Mouse (Mus musculus): ENCODE measurements around the gene Gm49027.

Gm49027 gene

GRCm38 (mm10) chr5:123525281-123525680 is at the start of gene Gm49027:
TSS of gene Gm49027 (minus strand) at chr5:123525488.
- in situ Hi-C loops (cut with MboI, MseI), result no loop called here

DNA sequence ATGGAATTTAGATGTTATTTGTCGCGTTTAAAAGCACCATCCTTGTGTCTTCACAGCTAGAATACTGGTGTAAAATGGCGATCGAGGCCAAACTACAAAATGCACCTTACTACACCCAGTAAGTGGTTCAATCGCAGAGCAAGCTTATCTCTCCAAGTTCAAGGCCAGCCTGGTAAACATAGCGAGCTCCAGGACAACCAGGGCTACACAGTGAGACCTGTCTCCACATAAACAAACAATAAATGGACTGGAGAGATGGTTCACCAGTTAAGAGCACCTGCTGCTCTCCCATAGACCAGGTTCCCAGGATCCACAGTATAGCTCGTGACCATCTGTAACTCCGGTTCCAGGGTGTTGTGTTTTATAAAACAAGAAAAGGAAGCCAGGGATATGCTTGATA is 48.1 kb upstream of the Gm49027 start:
- in situ Hi-C loops (cut with MboI, MseI), result no loop called here

DNA sequence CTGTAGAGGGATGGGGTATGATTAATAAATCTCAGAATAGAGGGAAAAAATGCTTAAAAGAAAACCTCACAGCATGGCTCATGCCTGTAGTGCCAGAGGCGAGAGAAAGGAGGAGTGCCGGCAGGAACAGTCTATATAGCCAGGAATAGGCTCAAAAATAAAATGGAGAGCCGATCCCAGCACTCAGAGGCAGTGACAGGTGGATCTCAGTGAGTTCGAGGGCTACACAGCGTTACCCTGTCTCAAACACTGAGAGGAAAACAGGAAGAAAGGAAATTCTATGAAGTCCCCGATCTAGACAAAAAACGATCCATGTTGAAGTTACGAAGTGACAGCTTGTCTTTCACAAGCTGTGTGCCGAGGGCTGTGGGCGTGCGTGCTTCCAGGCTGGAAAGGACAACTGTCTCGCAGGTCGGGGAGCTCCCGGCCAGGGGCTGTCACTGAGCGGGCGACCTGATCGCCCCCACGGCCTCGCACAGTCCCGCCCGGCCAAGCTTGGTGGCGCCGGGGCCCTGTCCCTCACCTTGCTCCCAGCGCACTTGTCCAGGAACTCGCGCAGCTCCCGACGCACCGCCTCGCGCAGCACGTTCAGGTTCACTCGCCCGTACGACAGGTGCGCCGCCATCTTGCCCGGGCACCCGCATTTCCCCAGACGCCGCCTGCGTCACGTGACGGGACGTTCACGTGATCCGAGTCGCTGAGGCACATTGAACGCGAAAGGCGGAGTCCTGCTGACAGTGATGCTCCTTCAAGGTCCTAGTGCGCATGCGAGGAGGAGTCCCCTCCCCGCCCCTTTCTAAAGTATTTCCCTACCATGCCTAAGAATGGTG is 47.3 kb upstream of the Gm49027 start, which contains the start of gene Vps33a:
Gene Vps33a (minus strand): TSS at position 682 of the 830 bp plus-strand sequence.
- in situ Hi-C loops (cut with MboI, MseI), result no loop called here

DNA sequence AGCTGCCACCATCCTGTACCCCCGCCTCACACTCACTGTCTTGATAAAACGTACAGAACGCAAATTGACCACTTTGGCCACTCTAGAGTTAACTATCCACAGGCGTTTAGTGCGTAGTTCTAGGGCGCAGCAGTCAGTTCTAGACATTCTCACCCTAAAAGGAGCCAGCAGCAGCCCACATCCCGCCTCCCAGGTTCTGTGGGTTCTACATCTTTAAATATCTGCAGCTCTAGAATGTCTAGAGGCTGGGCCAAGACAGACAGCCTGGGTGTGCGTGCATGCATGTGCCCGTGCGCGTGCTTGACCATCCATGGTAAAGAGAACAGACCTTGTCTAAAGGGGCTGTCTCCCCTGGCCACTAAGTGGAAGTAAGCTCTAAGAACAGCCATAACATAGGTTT is 35.8 kb upstream of the Gm49027 start:
- in situ Hi-C loops (cut with MboI, MseI), result no loop called here

DNA sequence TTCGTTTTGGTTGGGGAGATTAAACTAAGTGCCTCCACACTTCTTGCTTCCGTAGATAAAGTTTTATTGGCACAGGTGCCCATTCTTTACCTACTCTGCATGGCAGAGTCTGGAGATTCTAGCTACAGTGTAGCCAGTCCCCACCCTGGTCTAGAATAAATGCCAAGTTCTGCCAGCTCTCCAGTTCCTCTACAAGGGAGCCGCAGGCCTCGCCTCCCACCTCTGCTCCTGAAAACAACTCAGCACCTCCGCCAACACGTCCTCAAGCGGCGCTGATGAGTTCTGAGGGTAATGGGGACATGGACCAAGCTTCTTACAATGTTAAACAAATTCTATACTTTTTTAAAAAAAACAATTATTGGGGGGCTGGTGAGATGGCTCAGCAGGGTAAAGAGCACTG is 34.3 kb upstream of the Gm49027 start:
- in situ Hi-C loops (cut with MboI, MseI), result no loop called here

- in situ Hi-C loops (cut with MboI, MseI), result no loop called here
Measured at GRCm38 (mm10) chr5:123556451-123556850, 31.2 kb upstream of the Gm49027 start.

GRCm38 (mm10) chr5:123555693-123556092 is 30.4 kb upstream of the Gm49027 start:
- in situ Hi-C loops (cut with MboI, MseI), result no loop called here

DNA sequence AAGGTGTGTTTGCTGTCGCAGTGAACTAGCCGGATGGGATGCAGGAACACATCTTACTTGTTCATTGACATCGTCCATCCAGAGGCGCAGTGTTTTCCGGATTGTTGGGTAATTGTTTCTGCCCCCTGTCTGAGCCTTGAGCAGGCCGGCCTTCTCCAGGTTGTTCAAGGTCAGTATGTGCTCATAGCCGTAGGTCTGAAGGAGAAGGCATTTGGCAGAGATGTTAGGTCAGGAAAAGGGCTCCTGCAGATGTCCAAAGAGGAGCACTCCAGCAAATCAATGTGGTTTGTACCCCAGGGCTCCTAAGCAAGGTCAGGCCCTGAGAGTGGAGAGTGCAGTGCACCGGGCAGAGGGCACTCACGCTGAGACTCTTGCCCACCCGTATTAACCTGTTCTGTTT is 8.5 kb upstream of the Gm49027 start:
- in situ Hi-C loops (cut with MboI, MseI), result no loop called here

- in situ Hi-C loops (cut with MboI, MseI), result no loop called here
Measured at GRCm38 (mm10) chr5:123530056-123530455, 4.8 kb upstream of the Gm49027 start.

DNA sequence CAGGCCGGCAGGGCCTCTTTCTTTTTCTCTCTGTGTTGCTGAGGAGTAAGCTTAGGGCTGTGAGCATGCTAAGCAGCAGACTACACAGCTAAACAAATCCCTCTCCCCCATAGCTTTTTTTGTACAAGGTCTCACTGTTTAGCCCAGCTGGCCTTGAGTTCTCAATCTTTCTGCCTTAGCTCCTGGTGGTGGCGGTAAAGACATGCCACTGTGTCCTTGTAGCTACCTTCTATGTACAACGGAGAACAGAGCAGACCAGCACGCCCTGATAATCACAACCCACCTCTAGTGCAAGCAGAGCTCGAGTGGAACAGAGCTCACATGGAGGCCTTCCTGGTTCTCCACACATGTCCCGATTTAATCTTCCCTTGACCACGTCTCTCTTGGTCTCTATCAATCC is 3.4 kb upstream of the Gm49027 start:
- in situ Hi-C loops (cut with MboI, MseI), result no loop called here

GRCm38 (mm10) chr5:123525916-123526495 is 718 bp upstream of the Gm49027 start:
- in situ Hi-C loops (cut with MboI, MseI), result no loop called here

DNA sequence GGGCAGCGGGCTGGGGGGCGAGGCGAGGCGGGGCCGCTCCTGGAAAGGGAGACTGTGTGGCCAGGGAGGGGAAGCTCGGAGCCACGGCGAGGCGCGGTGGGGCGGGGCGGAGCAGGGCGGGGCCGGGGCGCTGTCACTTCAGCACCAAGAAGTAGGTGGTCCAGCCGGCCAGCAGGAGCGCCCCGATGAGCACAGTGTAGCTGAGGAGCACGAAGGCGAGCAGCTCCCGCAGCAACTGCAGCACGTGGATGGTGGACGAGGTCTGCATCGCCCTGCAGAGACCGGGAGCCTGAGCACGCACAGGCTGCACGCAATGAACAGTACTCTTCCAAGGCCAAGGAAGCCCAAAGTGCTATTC is 916 bp downstream of the Gm49027 start:
- in situ Hi-C loops (cut with MboI, MseI), result no loop called here

DNA sequence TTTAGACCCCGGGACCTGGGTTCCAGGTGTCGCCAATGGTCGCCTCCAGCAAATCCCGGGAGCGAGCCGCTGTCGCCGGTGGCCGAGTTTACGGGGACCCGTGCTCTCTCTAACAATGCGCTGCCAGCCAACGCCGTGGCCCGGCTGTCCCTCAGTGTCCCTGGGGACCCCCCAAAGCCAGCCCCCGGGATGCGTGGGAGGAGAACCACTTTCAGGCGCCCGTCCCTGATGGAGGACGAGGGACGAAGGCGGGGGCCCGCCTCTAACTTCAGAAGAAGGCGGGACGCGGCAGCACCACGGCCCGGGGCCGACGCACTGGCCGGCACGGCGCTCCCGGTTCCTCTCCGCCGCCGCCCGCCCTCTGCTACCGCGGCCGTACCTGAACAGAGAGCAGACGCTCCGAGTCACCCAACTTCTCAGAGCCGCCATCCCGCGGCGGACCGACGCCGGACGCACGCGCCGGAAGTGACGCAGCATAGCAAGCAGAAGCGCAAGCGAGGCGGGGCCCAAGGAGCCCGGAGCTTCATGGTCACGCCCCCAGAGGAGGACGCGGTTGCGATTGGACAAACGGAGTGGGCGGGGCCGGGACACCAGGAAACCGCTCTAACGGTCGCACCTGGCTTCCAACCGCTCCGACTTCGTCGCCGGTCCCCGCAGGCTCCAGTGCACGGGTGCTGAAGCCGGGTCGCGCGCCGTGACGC is 1.4 kb downstream of the Gm49027 start, which contains the start of gene Diablo:
Gene Diablo (minus strand): TSS at position 485 of the 701 bp plus-strand sequence.
- in situ Hi-C loops (cut with MboI, MseI), result no loop called here

- in situ Hi-C loops (cut with MboI, MseI), result no loop called here
Measured at GRCm38 (mm10) chr5:123522166-123522565, 3.1 kb downstream of the Gm49027 start.

DNA sequence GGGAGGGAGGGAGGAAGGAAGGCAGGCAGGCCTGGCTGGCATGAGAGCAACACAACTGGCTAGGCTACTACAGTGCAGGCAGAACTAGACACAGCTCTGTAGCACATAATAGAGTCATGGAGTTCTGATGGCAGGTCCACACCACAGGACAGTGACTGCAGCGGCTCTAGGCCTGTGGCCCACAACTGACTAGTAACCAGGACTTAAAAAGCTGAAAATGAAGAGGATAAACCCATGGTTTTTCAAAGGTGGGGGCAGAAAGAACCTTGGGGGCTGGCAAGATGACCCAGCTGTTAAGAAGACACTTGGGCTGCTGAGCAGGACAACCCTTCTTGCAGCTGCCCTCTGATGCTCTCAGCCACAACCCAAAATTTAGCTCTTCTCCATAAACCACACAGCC is 3.7 kb downstream of the Gm49027 start:
- in situ Hi-C loops (cut with MboI, MseI), result no loop called here

- in situ Hi-C loops (cut with MboI, MseI), result no loop called here
Measured at GRCm38 (mm10) chr5:123520666-123521065, 4.6 kb downstream of the Gm49027 start.

DNA sequence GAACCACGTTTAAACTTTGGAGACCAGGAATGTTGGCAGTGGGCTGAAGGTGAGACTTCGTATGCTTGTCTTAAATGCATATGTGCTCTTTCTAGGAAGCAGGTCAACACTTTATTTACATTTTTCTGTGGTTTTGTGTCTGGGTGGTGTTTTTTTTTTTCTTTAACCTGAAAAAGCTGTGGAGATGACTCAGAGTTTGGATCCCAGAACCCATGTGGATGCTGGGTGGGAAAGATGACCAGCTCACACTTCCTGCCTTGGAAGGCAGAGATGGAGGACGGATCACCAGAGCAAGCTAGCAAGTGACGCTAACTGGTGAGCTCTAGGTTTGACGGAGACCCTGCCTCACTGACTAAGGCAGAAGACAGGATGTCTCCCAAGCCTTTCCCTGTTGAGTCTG is 10.4 kb downstream of the Gm49027 start:
- in situ Hi-C loops (cut with MboI, MseI), result loop anchor here (5.0 kb wide), 1 partner anchor 97 kb away; no protein-coding TSS in a partner anchor

- in situ Hi-C loops (cut with MboI, MseI), result loop anchor here (5.0 kb wide), 1 partner anchor 100 kb away; no protein-coding TSS in a partner anchor
Measured at GRCm38 (mm10) chr5:123512102-123512501, 13.2 kb downstream of the Gm49027 start.

GRCm38 (mm10) chr5:123511426-123511825 is 13.9 kb downstream of the Gm49027 start:
- in situ Hi-C loops (cut with MboI, MseI), result loop anchor here (5.0 kb wide), 1 partner anchor 101 kb away; no protein-coding TSS in a partner anchor

- in situ Hi-C loops (cut with MboI, MseI), result loop anchor here (5.0 kb wide), 1 partner anchor 102 kb away; no protein-coding TSS in a partner anchor
Measured at GRCm38 (mm10) chr5:123510160-123510559, 15.1 kb downstream of the Gm49027 start, which contains the start of gene B3gnt4. TSS of gene B3gnt4 (plus strand) at chr5:123510460.

- in situ Hi-C loops (cut with MboI, MseI), result no loop called here
Measured at GRCm38 (mm10) chr5:123508921-123509320, 16.4 kb downstream of the Gm49027 start.
